Mouse (Mus musculus) kidney, adult 2 months (tissue): Measurements from ENCODE around the gene Scfd2. TPM values are rescaled to one million over a fixed set of nuclear protein-coding genes. Genes with fewer than 3 reads are reported as not detected.
A peak's percentile ranks its signal among the peaks of the same experiment; 100 is the strongest.

ENCODE experiments used
- DNase-seq: peaks from one replicate; pipeline ENCODE4 v3.0.0; 2021
- H3K27ac ChIP-seq: fragments of 200-500 bp; 2 replicates; pipeline ENCODE4 v1.5.1; 2012; ENCODE audit warnings: low read depth, low read length, control low read depth, inconsistent platforms; ENCODE audit not compliant: insufficient read depth
- H3K27me3 ChIP-seq: fragments of 200-500 bp; replicated peaks from 2 replicates; pipeline ENCODE4 v1.6.1; 2012; ENCODE audit warnings: mild to moderate bottlenecking, moderate library complexity, low read length, inconsistent platforms; ENCODE audit not compliant: control insufficient read depth, insufficient read depth
- H3K36me3 ChIP-seq: fragments of 200-500 bp; 2 replicates; pipeline ENCODE4 v1.6.1; 2012; ENCODE audit warnings: mild to moderate bottlenecking, moderate library complexity, low read length, inconsistent platforms; ENCODE audit not compliant: control insufficient read depth, insufficient read depth
- H3K4me1 ChIP-seq: fragments of 200-500 bp; 2 replicates; pipeline ENCODE4 v1.6.1; 2011; ENCODE audit warnings: low read length; ENCODE audit not compliant: control insufficient read depth, insufficient read depth
- H3K4me3 ChIP-seq: fragments of 200-500 bp; 2 replicates; pipeline ENCODE4 v1.5.1; 2011; ENCODE audit warnings: mild to moderate bottlenecking, low read depth, low read length, control low read depth; ENCODE audit not compliant: insufficient read depth
- CTCF ChIP-seq: fragments of 200-500 bp; conservative IDR thresholded peaks from 2 replicates; pipeline ENCODE4 v1.5.1; 2011; ENCODE audit warnings: low read depth, mild to moderate bottlenecking, control low read depth, low read length, moderate library complexity, mixed read lengths; ENCODE audit not compliant: insufficient read depth, insufficient read length
- POLR2A ChIP-seq: fragments of 200-500 bp; IDR thresholded peaks from one replicate; pipeline ENCODE4 v1.6.1; 2011; ENCODE audit warnings: low read depth, low read length, control low read depth
- WGBS: fragments of 180-500 bp; shearing (Covaris S2); methylation state at CpG from one replicate; pipeline ENCODE4 v1.1.7; 2018; 5-methylcytosine and 5-hydroxymethylcytosine counted together
- polyA plus RNA-seq: library from polyadenylated mRNA; depleted of rRNA; stranded (reverse); fragments of >200 nt; gene quantifications from 2 replicates; pipeline ENCODE4 v1.2.3, GENCODE M21; 2012; rRNA removed

Gene Scfd2
- polyA plus RNA-seq = 16.1 and 16.6 TPM in 2 replicates

- Histone ChIP-seq H3K27ac (peak within 1 kb of the TSS; percentile 58; the same call in 1 of the 2 replicates), H3K36me3 (no peaks in the 10 kb centered on the region), H3K27me3 (no peaks in the 10 kb centered on the region), H3K4me1 (peaks cover 13% of the 10 kb centered on the region), H3K4me3 (peak within 1 kb of the TSS; percentile 88)
- DNase-seq = peak; percentile 98
- no peak for TF ChIP-seq CTCF
- TF ChIP-seq POLR2A = no peak
- 7% methylated on average over 35 of the region's 35 CpGs for WGBS
These were observed at the start of gene Scfd2 for GRCm38 (mm10) chr5:74531630-74532280. Scfd2 (minus strand) TSS chr5:74531759.

- H3K27me3 ChIP-seq = no peaks in the 10 kb centered on the region
- TF ChIP-seq CTCF = no peak
- no peak for TF ChIP-seq POLR2A
- no peak for DNase-seq
- H3K27ac ChIP-seq = no peak overlapping the region
- no peaks in the 10 kb centered on the region for H3K4me1 ChIP-seq
- no peak overlapping the region for H3K4me3 ChIP-seq
- 92% methylated on average over 6 of the region's 6 CpGs for WGBS
- H3K36me3 ChIP-seq = peaks cover 5% of the 10 kb centered on the region
These were observed 40.2 kb upstream of the Scfd2 start for GRCm38 (mm10) chr5:74571767-74572166.

GRCm38 (mm10) chr5:74561151-74561550 lies 29.6 kb upstream of the Scfd2 start:
- H3K4me1 ChIP-seq = no peaks in the 10 kb centered on the region
- TF ChIP-seq POLR2A (no peak), CTCF (no peak)
- H3K27me3 ChIP-seq = no peaks in the 10 kb centered on the region
- DNase-seq = peak; percentile 25
- H3K4me3 ChIP-seq = no peak overlapping the region
- peaks cover 9% of the 10 kb centered on the region for H3K36me3 ChIP-seq
- WGBS = 91% methylated on average over 1 of the region's 1 CpGs
- H3K27ac ChIP-seq = no peak overlapping the region

GRCm38 (mm10) chr5:74549566-74549965 lies 18.0 kb upstream of the Scfd2 start:
- Histone ChIP-seq H3K36me3 (peaks cover 2% of the 10 kb centered on the region), H3K27me3 (no peaks in the 10 kb centered on the region), H3K4me3 (no peak overlapping the region), H3K27ac (no peak overlapping the region), H3K4me1 (no peaks in the 10 kb centered on the region)
- DNase-seq = no peak
- WGBS = 86% methylated on average over 8 of the region's 8 CpGs
- TF ChIP-seq CTCF (no peak), POLR2A (no peak)

GRCm38 (mm10) chr5:74545606-74546005 lies 14.0 kb upstream of the Scfd2 start:
- no peak for DNase-seq
- 85% methylated on average over 4 of the region's 4 CpGs for WGBS
- Histone ChIP-seq H3K27ac (no peak overlapping the region), H3K4me1 (peaks cover 3% of the 10 kb centered on the region; the same call in 1 of the 2 replicates), H3K27me3 (no peaks in the 10 kb centered on the region), H3K36me3 (peaks cover 2% of the 10 kb centered on the region), H3K4me3 (no peak overlapping the region)
- no peak for TF ChIP-seq POLR2A
- TF ChIP-seq CTCF = no peak

- no peak for DNase-seq
- no peaks in the 10 kb centered on the region for H3K27me3 ChIP-seq
- H3K27ac ChIP-seq = no peak overlapping the region
- H3K4me1 ChIP-seq = peaks cover 4% of the 10 kb centered on the region; the same call in 1 of the 2 replicates
- peak overlapping the region; percentile 91 for H3K4me3 ChIP-seq
- TF ChIP-seq CTCF = no peak
- WGBS = 33% methylated on average over 12 of the region's 12 CpGs
- peaks cover 2% of the 10 kb centered on the region; the same call in 1 of the 2 replicates for H3K36me3 ChIP-seq
These were observed 4.8 kb upstream of the Scfd2 start for GRCm38 (mm10) chr5:74536180-74536947.
